Mouse (Mus musculus) hindbrain, embryonic 14.5 days (tissue): ENCODE measurements around the gene Vmp1. TPM values are rescaled to one million over a fixed set of nuclear protein-coding genes. Genes with fewer than 3 reads are reported as not detected.

ENCODE experiments used
- ATAC-seq: fragments of 200-750 bp; cut with Nextera tagmentation; 2 replicates; pipeline ENCODE4 v1.8.0; 2017; ENCODE audit warnings: moderate number of reproducible peaks, mild to moderate bottlenecking, moderate TSS enrichment, moderate library complexity; ENCODE audit not compliant: low FRiP score
- DNase-seq: peaks from one replicate; pipeline ENCODE4 v3.0.0-alpha.2; 2015; ENCODE audit warnings: low spot score
- H3K27ac ChIP-seq: fragments of 300-500 bp; sonication (generic); 2 replicates; pipeline ENCODE4 v1.5.1; 2014; ENCODE audit warnings: mild to moderate bottlenecking, moderate library complexity
- H3K27me3 ChIP-seq: fragments of 300-500 bp; sonication (generic); 2 replicates; pipeline ENCODE4 v1.6.1; 2014; ENCODE audit warnings: mild to moderate bottlenecking, low read length, mixed read lengths; ENCODE audit not compliant: control insufficient read depth, insufficient read depth
- H3K36me3 ChIP-seq: fragments of 300-500 bp; sonication (generic); replicated peaks from 2 replicates; pipeline ENCODE4 v1.6.1; 2014; ENCODE audit not compliant: control insufficient read depth, insufficient read depth
- H3K4me1 ChIP-seq: fragments of 300-500 bp; sonication (generic); replicated peaks from 2 replicates; pipeline ENCODE4 v1.6.1; 2014; ENCODE audit warnings: antibody characterized with exemption, low read length, mixed read lengths; ENCODE audit not compliant: control insufficient read depth, insufficient read depth
- H3K4me2 ChIP-seq: fragments of 300-500 bp; sonication (generic); replicated peaks from 2 replicates; pipeline ENCODE4 v1.6.1; 2014; ENCODE audit warnings: mild to moderate bottlenecking, moderate library complexity
- H3K4me3 ChIP-seq: fragments of 300-500 bp; sonication (generic); replicated peaks from 2 replicates; pipeline ENCODE4 v1.5.1; 2014; ENCODE audit warnings: mild to moderate bottlenecking, low read length
- H3K9ac ChIP-seq: fragments of 300-500 bp; sonication (generic); 2 replicates; pipeline ENCODE4 v1.6.1; 2014
- H3K9me3 ChIP-seq: fragments of 300-500 bp; sonication (generic); 2 replicates; pipeline ENCODE4 v1.6.1; 2016; ENCODE audit warnings: low read length; ENCODE audit not compliant: control insufficient read depth
- WGBS: fragments of 180-500 bp; shearing (Covaris S2); extraction: QIAGEN DNeasy Blood & Tissue Kit; methylation state at CpG from one replicate; pipeline ENCODE4 v1.1.7; 2014; 5-methylcytosine and 5-hydroxymethylcytosine counted together
- polyA plus RNA-seq: library from polyadenylated mRNA; unstranded; fragments of >200 nt; fragmentation: Nextera tagmentation; extraction: Ambion mirVana; gene quantifications from 2 replicates; pipeline ENCODE4 v1.2.1, GENCODE M21; 2014

Gene Vmp1
- polyA plus RNA-seq, 1 experiment from 2014 or later: 148 TPM

GRCm38 (mm10) chr11:86592993-86593392 lies 90.6 kb downstream of the Vmp1 start:
- 23% methylated on average over 3 of the region's 3 CpGs for WGBS
- Histone ChIP-seq H3K4me1 (peaks cover 7% of the 10 kb centered on the region), H3K4me3 (no peak overlapping the region), H3K36me3 (0 out of 2 replicates have a peak, but pooled peaks cover 3% of the 10 kb centered on the region), H3K27me3 (no peaks in the 10 kb centered on the region), H3K9ac (no peak overlapping the region), H3K4me2 (no peak overlapping the region), H3K9me3 (no peaks in the 10 kb centered on the region), H3K27ac (no peak overlapping the region)
- DNase-seq (no peak), ATAC-seq (no peak)

- 0 out of 2 replicates have a peak, but pooled peaks cover 3% of the 10 kb centered on the region for H3K36me3 ChIP-seq
- H3K4me3 ChIP-seq: no peak overlapping the region
- WGBS: 90% methylated on average over 2 of the region's 2 CpGs
- DNase-seq: no peak
- H3K27ac ChIP-seq: no peak overlapping the region
- no peaks in the 10 kb centered on the region for H3K27me3 ChIP-seq
- H3K9ac ChIP-seq: no peak overlapping the region
- no peak for ATAC-seq
- no peak overlapping the region for H3K4me2 ChIP-seq
- peaks cover 7% of the 10 kb centered on the region for H3K4me1 ChIP-seq
- no peaks in the 10 kb centered on the region for H3K9me3 ChIP-seq
Measured at GRCm38 (mm10) chr11:86591931-86592616, 91.6 kb downstream of the Vmp1 start.

GRCm38 (mm10) chr11:86591301-86591845 lies 92.3 kb downstream of the Vmp1 start:
- Histone ChIP-seq H3K4me1 (peaks cover 7% of the 10 kb centered on the region), H3K9ac (no peak overlapping the region)
- no peak for ATAC-seq

GRCm38 (mm10) chr11:86590579-86590978 lies 93.1 kb downstream of the Vmp1 start:
- Histone ChIP-seq H3K27ac (no peak overlapping the region), H3K4me2 (no peak overlapping the region), H3K4me3 (no peak overlapping the region), H3K9me3 (no peaks in the 10 kb centered on the region), H3K36me3 (0 out of 2 replicates have a peak, but pooled peaks cover 3% of the 10 kb centered on the region), H3K27me3 (no peaks in the 10 kb centered on the region), H3K4me1 (peaks cover 7% of the 10 kb centered on the region), H3K9ac (no peak overlapping the region)
- DNase-seq (no peak), ATAC-seq (no peak)
- WGBS: 91% methylated on average over 10 of the region's 10 CpGs

More at GRCm38 (mm10) chr11:86591301-86591845, 92.3 kb downstream of the Vmp1 start:
- Histone ChIP-seq H3K4me2 (no peak overlapping the region), H3K4me3 (no peak overlapping the region), H3K36me3 (0 out of 2 replicates have a peak, but pooled peaks cover 3% of the 10 kb centered on the region), H3K27me3 (no peaks in the 10 kb centered on the region), H3K27ac (no peak overlapping the region), H3K9me3 (no peaks in the 10 kb centered on the region)
- WGBS: 90% methylated on average over 4 of the region's 4 CpGs
- DNase-seq: no peak

- Histone ChIP-seq H3K27me3 (no peaks in the 10 kb centered on the region), H3K4me3 (no peak overlapping the region), H3K9ac (no peak overlapping the region), H3K36me3 (peaks cover 7% of the 10 kb centered on the region; the same call in 1 of the 2 replicates), H3K4me2 (no peak overlapping the region), H3K9me3 (no peaks in the 10 kb centered on the region), H3K4me1 (peaks cover 7% of the 10 kb centered on the region), H3K27ac (no peak overlapping the region)
- 94% methylated on average over 4 of the region's 4 CpGs for WGBS
- no peak for ATAC-seq
- DNase-seq: no peak
Measured at GRCm38 (mm10) chr11:86590066-86590465, 93.6 kb downstream of the Vmp1 start.

- Histone ChIP-seq H3K27me3 (no peaks in the 10 kb centered on the region), H3K27ac (no peak overlapping the region), H3K9ac (no peak overlapping the region), H3K4me1 (peaks cover 7% of the 10 kb centered on the region), H3K9me3 (no peaks in the 10 kb centered on the region), H3K4me3 (no peak overlapping the region), H3K36me3 (peaks cover 10% of the 10 kb centered on the region), H3K4me2 (no peak overlapping the region)
- DNase-seq: no peak
- 97% methylated on average over 4 of the region's 4 CpGs for WGBS
- no peak for ATAC-seq
Measured at GRCm38 (mm10) chr11:86588583-86589298, 94.9 kb downstream of the Vmp1 start.

- WGBS: 49% methylated on average over 7 of the region's 7 CpGs
- DNase-seq: no peak
- Histone ChIP-seq H3K4me3 (no peak overlapping the region), H3K4me2 (no peak overlapping the region), H3K4me1 (peaks cover 2% of the 10 kb centered on the region; the same call in 1 of the 2 replicates), H3K9ac (no peak overlapping the region), H3K27ac (no peak overlapping the region), H3K9me3 (no peaks in the 10 kb centered on the region), H3K27me3 (no peaks in the 10 kb centered on the region), H3K36me3 (peaks cover 10% of the 10 kb centered on the region)
- ATAC-seq: no peak
Measured at GRCm38 (mm10) chr11:86587830-86588229, 95.8 kb downstream of the Vmp1 start.

GRCm38 (mm10) chr11:86586868-86587792 lies 96.5 kb downstream of the Vmp1 start:
- peak overlapping the region; percentile 6; the same call in 1 of the 2 replicates for H3K9ac ChIP-seq
- H3K4me1 ChIP-seq: no peaks in the 10 kb centered on the region
- H3K4me2 ChIP-seq: peak overlapping the region; percentile 40
- no peak for ATAC-seq
- no peak overlapping the region for H3K27ac ChIP-seq
- H3K36me3 ChIP-seq: peaks cover 10% of the 10 kb centered on the region
- 14% methylated on average over 15 of the region's 15 CpGs for WGBS
- DNase-seq: peak; percentile 38
- H3K9me3 ChIP-seq: no peaks in the 10 kb centered on the region
- H3K27me3 ChIP-seq: no peaks in the 10 kb centered on the region
- H3K4me3 ChIP-seq: no peak overlapping the region
